Mouse (Mus musculus): Measurements from ENCODE around the gene Mfsd4b4. TPM values are rescaled to one million over a fixed set of nuclear protein-coding genes. Genes with fewer than 3 reads are reported as not detected.

The Mfsd4b4 gene
- 2.3 and 2.4 TPM in 2 replicates for polyA plus RNA-seq (2012; rRNA removed)

DNA sequence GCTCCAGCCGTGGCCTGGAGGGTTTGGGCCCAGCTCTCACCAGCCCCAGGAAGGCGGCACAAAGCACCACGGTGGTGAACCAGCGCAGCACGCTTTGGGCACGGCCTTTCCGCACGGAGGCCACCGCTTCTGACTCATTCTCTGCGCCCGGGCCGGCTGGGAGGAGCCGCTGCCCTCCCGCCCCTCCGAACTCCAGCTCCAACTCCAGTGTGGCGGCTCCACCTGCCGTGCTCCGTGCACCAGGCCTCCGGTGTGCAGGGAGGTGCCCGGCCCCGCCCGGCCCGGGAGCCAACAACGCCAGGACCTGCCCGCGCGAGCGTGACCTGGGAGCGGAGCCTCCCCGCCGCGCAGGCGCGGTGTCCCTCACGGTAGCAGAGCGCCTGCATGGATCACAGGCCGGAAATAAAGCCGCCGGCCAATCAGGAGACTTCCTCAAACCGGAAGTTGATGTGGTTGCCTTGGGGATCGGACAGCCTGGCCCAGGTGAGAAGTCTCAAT is at the start of gene Mfsd4b4:
Gene Mfsd4b4 (minus strand): TSS at position 365 of the 498 bp plus-strand sequence.

GRCm38 (mm10) chr10:39926616-39927139 is 27.6 kb upstream of the Mfsd4b4 start, which contains the start of gene Mfsd4b2:
Mfsd4b2 (minus strand) TSS chr10:39926923.

Other genes starting within 250 kb of the Mfsd4b4 start
- gene Rev3l, start 167.1 kb downstream of the Mfsd4b4 start, polyA plus RNA-seq (2012; rRNA removed) = 7.9 and 9.9 TPM in 2 replicates
- 0.01 and 0.02 TPM in 2 replicates for gene Mfsd4b2, start 27.7 kb upstream of the Mfsd4b4 start, polyA plus RNA-seq (2012; rRNA removed)
- 3.1 and 3.8 TPM in 2 replicates for gene Mfsd4b3, start 60.9 kb upstream of the Mfsd4b4 start, polyA plus RNA-seq (2012; rRNA removed)
- 0.17 and 0.19 TPM in 2 replicates for gene Mfsd4b5, start 87.4 kb upstream of the Mfsd4b4 start, polyA plus RNA-seq (2012; rRNA removed)
- gene Mfsd4b1, start 126.0 kb upstream of the Mfsd4b4 start, polyA plus RNA-seq (2012; rRNA removed) = 0.99 and 2.1 TPM in 2 replicates
- 15.8 and 16.2 TPM in 2 replicates for gene Slc16a10, start 243.0 kb upstream of the Mfsd4b4 start, polyA plus RNA-seq (2012; rRNA removed)